Mouse (Mus musculus): ENCODE measurements around the gene Rwdd1. TPM values are rescaled to one million over a fixed set of nuclear protein-coding genes. Genes with fewer than 3 reads are reported as not detected.

Rwdd1 gene
- polyA plus RNA-seq, 1 experiment: 48.0 TPM

GRCm38 (mm10) chr10:33986771-33987170 lies 32.7 kb downstream of the Rwdd1 start:
- no peak overlapping the region for H3K4me3 ChIP-seq (ENCODE audit: control insufficient read depth, insufficient read depth, low read length)
- no peaks in the 10 kb centered on the region for H3K4me1 ChIP-seq (replicated peaks; ENCODE audit: control insufficient read depth, insufficient read depth, low read length)
- peak; percentile 62 for DNase-seq
- H3K27ac ChIP-seq (ENCODE audit: control insufficient read depth, insufficient read depth, low read length): no peak overlapping the region
- no peaks in the 10 kb centered on the region for H3K36me3 ChIP-seq (ENCODE audit: control insufficient read depth, insufficient read depth, low read length)
- 5% methylated on average over 4 of the region's 4 CpGs for WGBS
- TF ChIP-seq CTCF (IDR thresholded peaks at IDR 0.05; ENCODE audit: borderline replicate concordance, control insufficient read depth, extremely low read depth, insufficient read depth, low read length, poor library complexity) (no peak), POLR2A (IDR thresholded peaks at IDR 0.05; ENCODE audit: control insufficient read depth, extremely low read depth, insufficient read depth, low read length, poor library complexity) (no peak)
- no peaks in the 10 kb centered on the region for H3K27me3 ChIP-seq (ENCODE audit: control insufficient read depth, insufficient read depth, low read length)

GRCm38 (mm10) chr10:33974781-33975494 lies 44.5 kb downstream of the Rwdd1 start:
- no peak overlapping the region for H3K27ac ChIP-seq (ENCODE audit: control insufficient read depth, insufficient read depth, low read length)
- WGBS: 97% methylated on average over 7 of the region's 7 CpGs

GRCm38 (mm10) chr10:33952509-33952908 lies 66.9 kb downstream of the Rwdd1 start:
- Histone ChIP-seq H3K27me3 (ENCODE audit: control insufficient read depth, insufficient read depth, low read length) (no peaks in the 10 kb centered on the region), H3K36me3 (ENCODE audit: control insufficient read depth, insufficient read depth, low read length) (peaks cover 15% of the 10 kb centered on the region), H3K4me3 (ENCODE audit: control insufficient read depth, insufficient read depth, low read length) (no peak overlapping the region), H3K27ac (ENCODE audit: control insufficient read depth, insufficient read depth, low read length) (no peak overlapping the region), H3K4me1 (replicated peaks; ENCODE audit: control insufficient read depth, insufficient read depth, low read length) (no peaks in the 10 kb centered on the region)
- no peak for TF ChIP-seq POLR2A (IDR thresholded peaks at IDR 0.05; ENCODE audit: control insufficient read depth, extremely low read depth, insufficient read depth, low read length, poor library complexity)
- TF ChIP-seq CTCF (IDR thresholded peaks at IDR 0.05; ENCODE audit: borderline replicate concordance, control insufficient read depth, extremely low read depth, insufficient read depth, low read length, poor library complexity): no peak
- DNase-seq: no peak
- WGBS: 97% methylated on average over 3 of the region's 3 CpGs

More at GRCm38 (mm10) chr10:33974781-33975494, 44.5 kb downstream of the Rwdd1 start:
- DNase-seq: no peak
- Histone ChIP-seq H3K36me3 (ENCODE audit: control insufficient read depth, insufficient read depth, low read length) (no peaks in the 10 kb centered on the region), H3K4me1 (replicated peaks; ENCODE audit: control insufficient read depth, insufficient read depth, low read length) (no peaks in the 10 kb centered on the region), H3K27me3 (ENCODE audit: control insufficient read depth, insufficient read depth, low read length) (no peaks in the 10 kb centered on the region), H3K4me3 (ENCODE audit: control insufficient read depth, insufficient read depth, low read length) (no peak overlapping the region)
- TF ChIP-seq CTCF (IDR thresholded peaks at IDR 0.05; ENCODE audit: borderline replicate concordance, control insufficient read depth, extremely low read depth, insufficient read depth, low read length, poor library complexity) (no peak), POLR2A (IDR thresholded peaks at IDR 0.05; ENCODE audit: control insufficient read depth, extremely low read depth, insufficient read depth, low read length, poor library complexity) (no peak)

DNA sequence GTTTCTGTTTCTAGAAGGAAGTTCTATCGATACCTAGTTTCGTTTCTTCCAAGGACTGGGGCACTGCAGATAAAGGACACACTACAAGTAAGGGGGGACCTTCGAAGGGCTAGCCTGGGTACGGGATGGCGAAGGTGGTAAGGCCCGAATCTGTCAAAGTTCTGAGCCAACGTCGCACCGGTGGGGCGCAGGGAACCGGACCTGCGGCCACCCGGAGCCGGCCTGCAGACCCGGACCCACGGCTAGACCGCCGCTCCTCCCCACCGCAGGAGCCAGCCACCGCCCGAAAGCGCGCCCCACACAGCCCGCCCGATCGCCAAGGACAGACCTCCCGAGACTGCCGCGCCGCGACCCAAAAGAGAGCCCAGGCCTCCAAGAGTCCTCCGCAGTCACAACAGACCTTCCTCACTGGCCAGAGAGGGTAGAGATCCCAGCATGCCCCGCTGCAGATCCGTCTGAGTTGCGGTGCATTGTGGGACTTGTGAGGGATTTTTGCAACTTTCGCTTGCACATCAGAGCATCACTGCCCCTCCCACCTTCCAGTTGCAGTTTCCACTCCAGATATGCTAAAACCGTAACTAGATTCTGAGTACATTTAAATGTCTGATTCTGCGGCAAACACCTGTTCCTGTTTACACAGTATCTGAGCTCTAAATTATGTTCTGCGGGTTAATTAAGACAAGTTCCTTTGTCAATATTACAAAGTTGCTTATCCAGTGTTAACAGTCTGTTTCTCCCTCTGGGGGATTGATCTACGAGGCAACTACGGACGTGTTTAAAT lies 68.4 kb downstream of the Rwdd1 start, which contains the start of gene Zup1:
Gene Zup1 (minus strand): TSS at position 467 of the 781 bp plus-strand sequence.
- Histone ChIP-seq H3K36me3 (ENCODE audit: control insufficient read depth, insufficient read depth, low read length) (peaks cover 15% of the 10 kb centered on the region), H3K27me3 (ENCODE audit: control insufficient read depth, insufficient read depth, low read length) (no peaks in the 10 kb centered on the region), H3K27ac (ENCODE audit: control insufficient read depth, insufficient read depth, low read length) (peak within 1 kb of the TSS; percentile 21), H3K4me3 (ENCODE audit: control insufficient read depth, insufficient read depth, low read length) (peak within 1 kb of the TSS; percentile 88), H3K4me1 (replicated peaks; ENCODE audit: control insufficient read depth, insufficient read depth, low read length) (no peaks in the 10 kb centered on the region)
- peak; percentile 91 for DNase-seq
- WGBS: 1% methylated on average over 42 of the region's 42 CpGs
- TF ChIP-seq CTCF (IDR thresholded peaks at IDR 0.05; ENCODE audit: borderline replicate concordance, control insufficient read depth, extremely low read depth, insufficient read depth, low read length, poor library complexity) (0 out of 2 replicates have a peak, but pooled peaks have one; percentile 45), POLR2A (IDR thresholded peaks at IDR 0.05; ENCODE audit: control insufficient read depth, extremely low read depth, insufficient read depth, low read length, poor library complexity) (peak; percentile 59)

Other genes starting within 250 kb of the Rwdd1 start
- not detected in 2 replicates for gene Sult3a2, start 232.9 kb downstream of the Rwdd1 start, polyA plus RNA-seq (2012; rRNA removed)
- gene Sult3a1, start 161.9 kb downstream of the Rwdd1 start, polyA plus RNA-seq (2012; rRNA removed): not detected in 2 replicates
- 0.05 TPM in 2 replicates for gene Rsph4a, start 114.5 kb downstream of the Rwdd1 start, polyA plus RNA-seq (2012; rRNA removed)
- gene Zup1, start 68.4 kb downstream of the Rwdd1 start, polyA plus RNA-seq (2012; rRNA removed): 11.0 and 12.0 TPM in 2 replicates
- gene Trappc3l, start 18.0 kb upstream of the Rwdd1 start, polyA plus RNA-seq (2012; rRNA removed): not detected in 2 replicates
- 0.03 TPM in 1 of 2 replicates, not detected in the other for gene Calhm4, start 24.7 kb upstream of the Rwdd1 start, polyA plus RNA-seq (2012; rRNA removed)
- 0.06 and 0.09 TPM in 2 replicates for gene Calhm5, start 76.9 kb upstream of the Rwdd1 start, polyA plus RNA-seq (2012; rRNA removed)
- gene Calhm6, start 108.4 kb upstream of the Rwdd1 start, polyA plus RNA-seq (2012; rRNA removed): 13.5 and 16.5 TPM in 2 replicates
- gene Dse, start 188.1 kb upstream of the Rwdd1 start, polyA plus RNA-seq (2012; rRNA removed): 6.3 and 7.5 TPM in 2 replicates